Mouse (Mus musculus) brown adipose tissue, adult 24 weeks (tissue): ENCODE measurements around the gene Pld1. TPM values are rescaled to one million over a fixed set of nuclear protein-coding genes. Genes with fewer than 3 reads are reported as not detected.

Experiments used
- H3K27ac ChIP-seq: fragments of 200-500 bp; replicated peaks from 2 replicates; pipeline ENCODE4 v1.5.1; 2012; ENCODE audit warnings: low read depth, mild to moderate bottlenecking, low read length
- H3K4me1 ChIP-seq: fragments of 200-500 bp; 2 replicates; pipeline ENCODE4 v1.6.1; 2012; ENCODE audit warnings: low read length, mixed read lengths; ENCODE audit not compliant: control insufficient read depth, insufficient read depth, insufficient read length
- H3K4me3 ChIP-seq: fragments of 200-500 bp; 2 replicates; pipeline ENCODE4 v1.5.1; 2012; ENCODE audit warnings: low read depth, mild to moderate bottlenecking, low read length, moderate library complexity; ENCODE audit not compliant: insufficient read depth
- polyA plus RNA-seq: library from polyadenylated mRNA; stranded (reverse); fragments of >200 nt; gene quantifications from 2 replicates; pipeline ENCODE4 v1.2.4, GENCODE M21; 2012; ENCODE audit not compliant: missing spikeins, insufficient read depth, insufficient read length

Gene Pld1
- polyA plus RNA-seq, 1 experiment, result 3.0 TPM

DNA sequence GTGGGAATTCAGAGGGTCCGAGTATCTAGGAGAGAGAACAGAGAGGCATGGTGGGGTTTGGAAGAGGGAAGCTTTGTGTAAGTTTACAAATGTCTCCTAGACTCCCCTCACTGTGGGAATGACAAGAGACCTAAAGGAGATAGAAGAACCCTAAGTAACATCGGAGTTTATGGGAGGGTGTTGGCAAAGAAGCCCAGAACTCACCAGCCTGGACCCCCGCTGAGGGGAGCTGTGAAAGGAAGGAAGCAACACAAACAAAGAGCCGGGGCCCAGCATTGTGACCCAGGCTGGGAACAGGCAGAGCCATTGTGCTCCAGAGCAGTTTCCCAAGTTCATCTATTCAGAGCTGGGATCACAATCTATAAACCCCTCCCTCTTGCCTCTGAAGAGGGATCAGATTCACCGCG is 25.3 kb downstream of the Pld1 start:
- H3K4me3 ChIP-seq, result no peak overlapping the region
- no peak overlapping the region for H3K27ac ChIP-seq
- H3K4me1 ChIP-seq, result no peaks in the 10 kb centered on the region

DNA sequence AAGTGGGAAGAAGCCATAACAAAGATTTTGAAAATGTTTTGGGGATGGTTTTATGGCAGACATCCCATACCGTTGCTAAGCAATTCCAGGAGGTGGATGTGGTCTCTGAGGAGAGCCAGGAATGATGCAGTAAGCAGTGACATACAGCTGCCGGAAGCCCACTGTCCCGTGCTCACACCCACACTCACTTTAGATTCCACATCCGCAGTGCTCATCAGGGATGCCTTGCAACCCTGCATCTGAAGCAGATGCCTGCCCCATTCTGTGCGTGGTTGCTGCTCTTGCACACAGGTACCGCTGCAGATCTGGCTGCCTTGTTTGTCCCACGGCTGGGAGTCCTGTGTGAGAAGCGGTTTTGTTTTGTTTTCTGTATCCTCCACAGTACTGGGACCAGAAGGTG is 30.2 kb downstream of the Pld1 start:
- Histone ChIP-seq H3K4me3 (no peak overlapping the region), H3K27ac (no peak overlapping the region), H3K4me1 (0 out of 2 replicates have a peak, but pooled peaks cover 3% of the 10 kb centered on the region)

DNA sequence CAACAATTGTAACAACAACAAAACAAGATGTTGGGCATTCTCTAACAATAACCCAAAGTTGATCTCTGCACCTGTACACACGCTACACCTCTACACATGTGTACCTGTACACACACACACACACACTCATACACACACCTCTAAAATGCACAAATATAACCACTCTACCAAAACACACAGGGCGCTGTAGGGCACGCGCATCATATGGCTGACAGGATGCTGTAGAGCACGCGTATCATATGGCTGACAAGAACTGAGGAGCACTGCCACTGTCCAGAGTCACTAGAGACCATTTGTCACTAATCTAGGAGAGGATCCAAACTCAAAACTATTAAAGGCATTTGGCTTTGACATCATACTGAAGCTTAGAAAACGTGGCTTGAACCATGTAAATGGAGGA is 35.4 kb downstream of the Pld1 start:
- H3K4me1 ChIP-seq, result 0 out of 2 replicates have a peak, but pooled peaks cover 5% of the 10 kb centered on the region
- H3K27ac ChIP-seq, result no peak overlapping the region
- H3K4me3 ChIP-seq, result no peak overlapping the region

DNA sequence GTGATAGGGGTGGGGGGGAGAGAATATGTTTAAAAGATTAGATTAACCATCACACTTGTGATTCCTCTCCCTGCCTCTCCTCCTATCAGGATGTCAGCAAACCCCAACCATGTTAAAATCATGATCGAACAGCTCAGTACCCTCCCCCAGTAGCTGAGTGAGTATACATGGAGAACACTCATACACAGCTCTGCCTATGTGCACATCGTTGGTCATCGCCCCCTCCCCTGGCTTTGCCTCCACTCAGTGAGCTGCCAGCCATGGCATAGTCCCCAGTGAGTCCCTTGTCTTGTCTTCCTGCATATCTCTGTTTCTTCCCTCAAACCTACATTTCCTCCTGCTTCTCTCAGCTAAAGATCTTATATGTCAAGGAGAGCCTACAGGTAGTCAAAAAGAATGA is 36.5 kb downstream of the Pld1 start:
- 0 out of 2 replicates have a peak, but pooled peaks cover 5% of the 10 kb centered on the region for H3K4me1 ChIP-seq
- no peak overlapping the region for H3K4me3 ChIP-seq
- no peak overlapping the region for H3K27ac ChIP-seq

DNA sequence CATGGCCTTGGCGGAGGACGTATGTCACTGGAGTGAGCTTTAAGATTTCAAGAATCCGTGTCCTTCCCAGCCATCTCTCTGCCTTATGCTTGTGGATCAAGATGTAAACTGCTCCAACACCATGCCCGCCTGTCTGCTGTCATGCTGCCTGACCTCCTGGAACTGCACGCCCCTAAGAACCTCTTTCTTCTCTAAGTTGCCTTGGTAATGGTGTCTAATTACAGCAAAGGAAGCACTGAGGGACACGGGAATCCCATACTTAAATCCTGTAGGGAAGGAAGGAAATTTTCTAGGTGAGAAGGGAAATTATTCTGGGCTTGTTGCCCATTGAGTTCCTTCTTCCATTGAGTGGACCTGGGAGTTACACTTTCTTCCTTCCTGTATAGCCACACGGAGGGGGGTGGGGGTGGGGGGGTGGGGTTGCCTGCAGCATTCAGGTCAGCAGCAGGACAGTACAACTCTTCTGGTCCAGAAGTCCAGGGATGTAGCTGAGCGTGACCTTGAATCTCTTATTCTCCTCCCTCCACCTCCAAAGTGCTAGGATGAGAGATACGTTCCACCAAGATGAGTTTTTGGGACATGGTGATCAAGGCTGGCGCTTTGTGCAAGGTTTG is 38.5 kb downstream of the Pld1 start:
- Histone ChIP-seq H3K4me1 (0 out of 2 replicates have a peak, but pooled peaks cover 2% of the 10 kb centered on the region), H3K4me3 (no peak overlapping the region), H3K27ac (no peak overlapping the region)

DNA sequence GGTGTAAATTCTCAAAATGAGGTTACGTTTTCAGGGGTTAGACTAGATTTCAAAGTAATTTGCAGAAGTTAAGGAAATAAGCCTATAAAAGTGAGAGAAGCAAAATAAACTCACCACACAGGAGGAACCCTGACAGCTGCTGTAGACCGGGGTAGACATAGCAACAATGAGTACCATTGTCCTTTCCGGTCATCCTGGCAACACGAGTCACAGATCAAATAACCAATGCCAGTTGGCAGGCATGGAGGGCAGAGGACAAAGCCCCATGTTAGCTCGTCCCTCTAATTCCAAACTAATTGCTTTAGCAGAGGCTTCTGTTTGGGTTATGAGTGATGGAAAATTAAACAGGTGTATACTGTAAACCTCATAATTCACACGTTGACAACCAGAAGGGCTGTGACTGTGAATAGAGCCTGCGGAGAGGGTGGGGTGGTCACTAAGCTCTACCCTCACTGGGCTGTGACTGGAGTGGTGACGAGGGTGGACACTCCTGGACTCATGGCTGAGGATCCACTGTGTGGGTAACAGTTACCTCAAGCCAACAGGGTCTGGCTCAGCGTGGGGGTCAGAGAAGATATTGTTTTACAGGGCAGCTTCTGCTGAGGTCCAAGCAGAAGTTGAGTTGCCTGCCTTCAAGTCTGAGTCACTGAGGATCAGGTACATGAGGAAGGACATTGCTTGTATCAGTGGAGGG is 39.7 kb downstream of the Pld1 start:
- Histone ChIP-seq H3K4me3 (no peak overlapping the region), H3K27ac (no peak overlapping the region)

DNA sequence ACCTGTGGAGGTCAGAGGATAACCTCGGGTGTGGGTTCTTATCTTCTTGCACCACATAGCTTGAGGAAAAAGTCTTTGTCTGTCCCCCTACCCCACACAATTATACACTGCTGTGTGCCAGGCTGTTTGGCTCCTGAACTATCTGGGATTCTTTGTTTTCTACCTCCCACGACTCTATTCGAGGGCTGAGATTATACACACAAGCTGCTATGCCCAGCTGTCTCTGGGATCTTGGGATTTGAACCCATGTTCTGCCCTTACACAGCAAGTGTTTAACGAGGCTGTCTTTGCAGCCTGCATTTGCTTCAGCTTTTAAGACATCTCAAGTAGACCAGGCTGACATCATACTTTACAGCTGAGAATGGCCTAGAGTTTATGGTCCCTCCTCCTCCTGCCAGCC is 43.1 kb downstream of the Pld1 start:
- 0 out of 2 replicates have a peak, but pooled peaks cover 2% of the 10 kb centered on the region for H3K4me1 ChIP-seq
- no peak overlapping the region for H3K4me3 ChIP-seq
- H3K27ac ChIP-seq, result no peak overlapping the region

More for the DNA sequence above, 39.7 kb downstream of the Pld1 start:
- H3K4me1 ChIP-seq, result 0 out of 2 replicates have a peak, but pooled peaks cover 2% of the 10 kb centered on the region

DNA sequence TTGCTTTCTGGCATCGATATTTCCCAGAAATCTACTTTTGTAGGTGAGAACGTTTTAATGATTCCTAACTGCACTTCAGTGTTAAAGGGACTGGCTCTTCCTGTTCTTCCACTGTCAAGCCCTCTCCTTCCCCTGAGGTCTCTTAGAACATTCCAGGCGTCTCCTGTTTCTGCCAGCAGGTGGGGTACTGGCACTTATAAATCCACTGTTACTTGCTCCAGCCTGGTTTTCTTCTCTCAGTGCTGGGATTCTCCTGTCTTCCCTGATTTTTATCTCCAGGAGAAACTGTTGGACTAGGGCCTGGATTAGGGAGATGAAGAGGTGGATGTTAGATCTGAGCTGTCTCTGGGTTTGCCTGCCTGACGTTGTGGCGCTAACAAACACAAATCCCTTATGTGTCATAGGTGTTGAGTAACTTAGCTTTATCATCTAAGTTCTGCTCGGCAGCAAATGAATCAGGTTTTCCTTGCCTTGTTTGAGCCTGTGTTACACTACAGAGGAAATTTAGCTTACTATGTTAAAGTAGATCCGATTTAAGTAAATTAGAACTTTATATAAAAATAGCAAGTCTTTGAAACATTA is 44.0 kb downstream of the Pld1 start:
- Histone ChIP-seq H3K4me3 (no peak overlapping the region), H3K27ac (no peak overlapping the region)

DNA sequence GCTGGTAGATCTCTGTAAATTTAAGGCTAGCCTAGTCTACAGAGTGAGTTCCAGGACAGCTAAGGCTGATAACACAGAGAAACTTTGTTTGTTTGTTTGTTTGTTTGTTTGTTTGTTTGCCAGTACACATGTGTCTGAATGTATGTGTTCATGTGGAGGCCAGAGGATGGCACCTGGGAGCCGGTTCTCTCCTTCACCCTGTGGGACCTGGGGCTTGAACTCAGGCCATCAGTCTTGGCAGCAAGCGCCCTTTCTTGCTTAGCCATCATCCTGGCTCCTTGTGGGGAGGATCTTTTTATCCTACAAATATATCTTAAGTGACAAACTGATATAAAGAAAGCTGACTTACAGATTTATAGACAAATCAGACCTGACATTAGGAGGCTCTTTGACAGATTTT is 44.8 kb downstream of the Pld1 start:
- no peak overlapping the region for H3K27ac ChIP-seq
- no peak overlapping the region for H3K4me3 ChIP-seq
- no peaks in the 10 kb centered on the region for H3K4me1 ChIP-seq

More for the DNA sequence above, 44.0 kb downstream of the Pld1 start:
- H3K4me1 ChIP-seq, result 0 out of 2 replicates have a peak, but pooled peaks cover 2% of the 10 kb centered on the region

DNA sequence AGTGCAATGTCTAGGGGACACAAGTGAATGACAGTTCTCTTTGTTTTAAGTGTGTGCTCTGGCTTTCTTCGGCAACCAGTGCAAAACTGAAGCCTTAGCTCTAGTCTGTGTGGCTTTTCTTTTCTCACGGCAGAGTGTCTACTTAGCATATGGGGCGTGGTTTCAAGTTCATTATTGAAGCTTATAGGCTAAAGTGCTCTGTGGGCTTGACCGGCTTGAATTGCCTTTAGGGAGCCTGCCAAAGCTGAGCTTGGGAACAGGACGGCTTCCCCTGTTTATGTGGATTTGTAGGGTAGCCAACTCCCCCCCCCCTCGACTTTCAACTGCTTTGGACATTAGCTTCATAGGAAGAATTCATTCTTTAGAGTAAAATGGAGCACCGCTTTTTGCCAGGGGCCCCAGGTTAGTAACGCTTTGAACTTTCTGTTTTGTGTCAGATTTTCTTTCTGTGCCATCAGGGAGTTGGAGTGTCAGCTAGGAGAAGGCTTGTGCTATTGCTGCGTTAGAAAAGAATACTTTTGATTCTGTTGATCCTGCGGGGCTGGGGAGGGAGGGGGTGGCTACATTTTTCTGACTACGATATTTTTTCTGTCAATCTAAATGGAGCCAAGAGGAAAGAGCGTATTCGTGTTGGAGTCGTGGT is 45.6 kb downstream of the Pld1 start:
- peak overlapping the region; percentile 60 for H3K4me3 ChIP-seq
- H3K4me1 ChIP-seq, result no peaks in the 10 kb centered on the region
- H3K27ac ChIP-seq, result no peak overlapping the region

DNA sequence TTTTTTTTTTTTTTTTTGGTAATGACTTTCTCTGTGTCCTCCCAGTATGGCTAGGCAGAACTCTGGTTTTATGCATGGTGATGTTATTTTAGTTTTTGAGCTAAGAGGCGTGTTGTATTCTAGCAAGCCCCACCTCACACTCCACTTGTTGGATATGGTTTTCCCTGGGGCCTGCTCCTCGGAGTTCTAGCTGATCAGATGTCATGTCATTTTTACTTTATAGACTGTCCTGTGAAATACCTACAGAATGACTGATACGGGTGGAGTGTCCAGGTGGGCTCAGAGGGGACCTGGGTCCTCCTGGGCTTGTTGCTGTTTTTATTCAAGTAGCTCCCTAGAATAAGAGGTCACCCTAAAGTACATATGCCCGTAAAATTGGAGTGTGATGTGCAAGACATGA is 46.1 kb downstream of the Pld1 start:
- Histone ChIP-seq H3K4me3 (peak overlapping the region; percentile 28), H3K27ac (no peak overlapping the region), H3K4me1 (no peaks in the 10 kb centered on the region)

DNA sequence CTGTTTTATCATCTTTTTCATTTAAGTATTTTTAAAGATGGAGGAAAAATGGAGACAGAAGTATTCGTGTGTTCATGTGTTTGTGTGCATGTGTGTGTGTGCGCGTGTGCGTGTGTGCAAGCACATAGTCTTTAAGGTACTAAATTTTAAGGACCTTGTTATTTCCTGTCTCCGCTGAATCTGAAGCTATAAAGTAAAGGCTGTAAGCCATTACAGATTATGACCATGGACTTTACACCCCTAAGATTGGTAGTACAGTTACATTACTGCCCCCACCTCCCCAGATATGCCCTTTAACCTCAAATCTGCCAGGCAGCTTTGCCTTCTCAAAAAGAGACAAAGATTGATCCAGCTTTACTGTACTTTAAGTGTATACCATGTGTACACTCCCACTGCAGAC is 46.8 kb downstream of the Pld1 start:
- H3K4me3 ChIP-seq, result no peak overlapping the region
- no peaks in the 10 kb centered on the region for H3K4me1 ChIP-seq
- H3K27ac ChIP-seq, result no peak overlapping the region

DNA sequence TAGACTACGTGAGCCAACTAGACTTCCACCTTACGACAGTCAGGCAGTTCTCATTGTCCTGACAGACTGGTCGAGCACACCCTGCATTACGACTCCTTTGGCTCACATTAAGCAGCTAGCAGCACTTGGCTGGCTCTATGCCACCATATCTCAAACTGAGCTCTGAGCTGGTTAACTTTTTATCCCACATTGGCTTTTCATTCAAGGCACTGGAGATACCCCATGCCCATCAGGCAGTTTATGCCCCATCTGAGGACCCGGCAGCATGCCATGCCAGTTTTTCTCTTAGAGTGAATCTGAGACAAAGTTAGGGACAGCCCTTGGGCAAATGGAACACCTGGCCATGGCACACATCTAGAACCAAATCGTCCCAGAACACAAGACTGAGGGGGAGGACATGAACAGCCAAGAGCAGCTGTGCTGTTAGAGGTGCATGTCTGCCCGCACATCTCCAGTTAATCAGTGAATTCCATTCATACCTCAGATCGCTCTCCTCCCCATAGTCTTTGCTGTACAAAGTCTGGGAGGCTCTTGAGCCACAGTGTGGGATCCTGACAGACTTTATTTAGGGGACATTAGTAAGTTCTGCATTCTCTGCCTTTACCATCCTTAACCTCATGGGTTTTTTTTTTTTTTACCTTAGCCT is 49.5 kb downstream of the Pld1 start:
- Histone ChIP-seq H3K4me1 (no peaks in the 10 kb centered on the region), H3K27ac (no peak overlapping the region), H3K4me3 (no peak overlapping the region)

DNA sequence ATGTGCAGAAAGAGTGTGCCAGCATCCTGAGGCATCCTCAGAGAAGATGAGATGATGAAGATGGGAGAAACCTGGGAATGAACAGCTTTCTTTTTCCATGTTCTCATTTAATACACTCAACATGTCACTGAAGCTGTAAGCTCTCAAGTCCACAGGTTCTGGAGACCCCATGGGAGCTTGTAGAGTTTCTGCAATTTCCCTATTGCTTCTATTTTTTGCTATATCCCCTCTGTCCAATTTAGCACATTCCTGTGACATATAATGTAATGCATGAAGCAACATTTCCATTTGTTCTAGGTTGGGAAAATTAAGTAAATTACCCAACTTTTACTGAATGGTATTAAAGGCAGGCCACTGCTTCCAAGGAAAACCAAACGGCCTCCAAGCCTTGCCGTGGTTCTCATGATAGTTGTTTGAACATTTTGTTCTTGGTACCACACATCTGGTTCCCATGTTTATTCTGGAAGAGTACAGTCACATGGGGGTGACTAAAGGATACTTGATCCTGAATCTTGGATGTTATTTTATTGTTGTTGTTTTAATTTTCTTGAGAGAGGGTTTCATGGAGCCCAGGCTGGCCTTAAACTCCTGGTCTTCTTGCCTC is 52.7 kb downstream of the Pld1 start:
- Histone ChIP-seq H3K27ac (peak overlapping the region; percentile 29; the same call in 1 of the 2 replicates), H3K4me1 (no peaks in the 10 kb centered on the region)

More for the DNA sequence above, 52.7 kb downstream of the Pld1 start:
- no peak overlapping the region for H3K4me3 ChIP-seq
